In genomic region chr1:59762651-59763163, GRCm38 (mm10) we compare ENCODE assay signal across 8 mouse cellular contexts. TPM values are rescaled to one million over a fixed set of nuclear protein-coding genes. Genes with fewer than 3 reads are reported as not detected.
DNase-seq lines count a peak whose midpoint lies in the region; ATAC-seq and TF ChIP-seq lines count a peak whose summit lies in the region.

No protein-coding gene starts in this region.

- peak; percentile 73 to 90 for DNase-seq in adrenal gland, adult (ENCODE audit: inconsistent age in 2 of 2, low spot score in 1 of 2)
- DNase-seq in adrenal gland, adult 18-20 months (ENCODE audit: low spot score in 2 of 2): no peak
- DNase-seq in c-Kit-positive CD71-negative TER-119-negative erythroid progenitor cells, embryonic 14.5 days (ENCODE audit: low read depth): peak; percentile 33
- peak; percentile 64 to 67 for DNase-seq in frontal cortex, postnatal 10 days (ENCODE audit: low spot score in 2 of 2)
- DNase-seq in kidney, postnatal 10 days: peak; percentile 71
- DNase-seq in liver, embryonic 14.5 days (ENCODE audit: low read depth in 3 of 3, low spot score in 3 of 3): no peak
- DNase-seq in naive thymus-derived CD4-positive, alpha-beta T cell, adult 2 months (ENCODE audit: low read depth): peak; percentile 76

- H3K27ac ChIP-seq in liver, embryonic 14.5 days: no peak overlapping the region

- TF ChIP-seq EP300 in liver, embryonic 14.5 days (IDR thresholded peaks at IDR 0.05; ENCODE audit: low read depth): no peak

- H3K27me3 ChIP-seq in liver, embryonic 14.5 days (ENCODE audit: control insufficient read depth, insufficient read depth, low read length): no peaks in the 10 kb centered on the region

- H3K9me3 ChIP-seq in liver, embryonic 14.5 days (ENCODE audit: control insufficient read depth, low read length): no peaks in the 10 kb centered on the region

- H3K9ac ChIP-seq in liver, embryonic 14.5 days (replicated peaks): peak overlapping the region; percentile 79

- ATAC-seq in CD4-positive, CD25-positive, alpha-beta regulatory T cell, adult 4 months: peak; percentile 53
- peak; percentile 50 for ATAC-seq in liver, embryonic 14.5 days (ENCODE audit: insufficient read depth)

- peak overlapping the region; percentile 99 for H3K4me2 ChIP-seq in liver, embryonic 14.5 days (ENCODE audit: low read depth)

- no peak for TF ChIP-seq CTCF in liver, embryonic 14.5 days (IDR thresholded peaks at IDR 0.05; ENCODE audit: low read depth)

- under 1% methylated on average over 44 of the region's 44 CpGs for WGBS in liver, embryonic 14.5 days (ENCODE audit: insufficient replicate concordance)

- peaks cover 4 to 5% of the 10 kb centered on the region in 2 experiments; a peak in 3 of 4 replicates for H3K4me1 ChIP-seq in liver, embryonic 14.5 days (replicated peaks; ENCODE audit: control insufficient read depth in 2 of 2, insufficient read depth in 2 of 2, low read length in 1 of 2)

- H3K4me3 ChIP-seq in liver, embryonic 14.5 days (ENCODE audit: insufficient read depth in 1 of 2, low read depth in 2 of 2, low read length in 2 of 2): peak overlapping the region; percentile 84 to 85

- no peaks in the 10 kb centered on the region for H3K36me3 ChIP-seq in liver, embryonic 14.5 days (replicated peaks; ENCODE audit: control insufficient read depth, insufficient read depth, low read depth)

RNA-seq across cellular contexts. Expression of gene Bmpr2, which starts 0.5 kb away (rescaled TPM):
- 10 to 100 TPM; 43.7 to 72.9 TPM for total RNA-seq in adrenal gland, adult 18-20 months (2021)
- 1 to 10 TPM; 2.6 to 3.0 TPM for polyA plus RNA-seq in CD4-positive, CD25-positive, alpha-beta regulatory T cell, adult 4 months (2017; shearing (Covaris generic))
- 0.88 and 1.0 TPM in 2 replicates for polyA plus RNA-seq in liver, embryonic 14.5 days (2012; rRNA removed)
- 1.0 and 1.1 TPM in 2 replicates for polyA plus RNA-seq in liver, embryonic 14.5 days (2014; fragmentation: Nextera tagmentation; extraction: Ambion mirVana)

Comparison
In these comparisons a context has a peak if more than half of its experiments do, and no peak if none do; other contexts are left out.
1. DNase-seq: peak in adrenal gland, adult (2 of 2), c-Kit-positive CD71-negative TER-119-negative erythroid progenitor cells, embryonic 14.5 days (single experiment), frontal cortex, postnatal 10 days (2 of 2), kidney, postnatal 10 days (single experiment) and naive thymus-derived CD4-positive, alpha-beta T cell, adult 2 months (single experiment); none in adrenal gland, adult 18-20 months (0 of 2) and liver, embryonic 14.5 days (0 of 3).